Mouse (Mus musculus) CH12.LX (cell line): ENCODE measurements around the gene Mpdz.

Source experiments
- BHLHE40 ChIP-seq: IDR thresholded peaks from 2 replicates; pipeline ENCODE4 v1.6.1; 2011; ENCODE audit warnings: mild to moderate bottlenecking, low read depth, low read length, improper control_type of control experiment
- CTCF ChIP-seq, 2 experiments: IDR thresholded peaks in 1 of 2; conservative IDR thresholded peaks in 1 of 2; 2 replicates each; pipeline ENCODE4 v1.5.1; 2011 to 2012; ENCODE audit warnings: low read depth in 2 of 2, low read length in 2 of 2, improper control_type of control experiment in 1 of 2, inconsistent platforms in 1 of 2, mild to moderate bottlenecking in 1 of 2, moderate library complexity in 1 of 2
- ETS1 ChIP-seq: conservative IDR thresholded peaks from 2 replicates; pipeline ENCODE4 v1.6.1; 2012; ENCODE audit warnings: low read depth, mild to moderate bottlenecking, inconsistent platforms, low read length, improper control_type of control experiment, moderate library complexity
- HCFC1 ChIP-seq: IDR thresholded peaks from 2 replicates; pipeline ENCODE4 v1.6.1; 2012; ENCODE audit warnings: low read depth, mild to moderate bottlenecking, inconsistent platforms, low read length, improper control_type of control experiment
- MXI1 ChIP-seq: IDR thresholded peaks from 2 replicates; pipeline ENCODE4 v1.6.1; 2011; ENCODE audit warnings: mild to moderate bottlenecking, low read depth, low read length, improper control_type of control experiment
- POLR2A ChIP-seq: IDR thresholded peaks from 2 replicates; pipeline ENCODE4 v1.6.1; 2011; ENCODE audit warnings: low read depth, mild to moderate bottlenecking, improper control_type of control experiment, low read length
- RAD21 ChIP-seq: IDR thresholded peaks from 2 replicates; pipeline ENCODE4 v1.6.1; 2011; ENCODE audit warnings: low read depth, mild to moderate bottlenecking, low read length, improper control_type of control experiment, moderate library complexity
- TCF12 ChIP-seq: IDR thresholded peaks from 2 replicates; pipeline ENCODE4 v1.6.1; 2014; ENCODE audit warnings: low read depth, mild to moderate bottlenecking, inconsistent platforms, low read length, improper control_type of control experiment

- TF ChIP-seq BHLHE40 (no peak), HCFC1 (no peak), CTCF (conservative IDR thresholded peaks at IDR 0.05 in 1 of 2, IDR thresholded peaks at IDR 0.05 in 1 of 2; ENCODE audit: low read depth in 2 of 2, low read length in 2 of 2) (no peak), RAD21 (no peak), ETS1 (no peak), TCF12 (no peak), POLR2A (no peak), MXI1 (no peak)
These were observed 27.8 kb downstream of the Mpdz start for GRCm38 (mm10) chr4:81414684-81415323.
